Mouse (Mus musculus): ENCODE measurements around the gene 6030452D12Rik.

6030452D12Rik gene

GRCm38 (mm10) chr8:106516581-106516980 is 16.3 kb downstream of the 6030452D12Rik start:
- DNase-seq (ENCODE audit: low spot score in 2 of 2): no peak

GRCm38 (mm10) chr8:106518763-106519162 is 18.4 kb downstream of the 6030452D12Rik start:
- no peak for DNase-seq (ENCODE audit: low spot score in 2 of 2)

- no peak for DNase-seq (ENCODE audit: low spot score in 2 of 2)
Measured at GRCm38 (mm10) chr8:106520578-106520977, 20.3 kb downstream of the 6030452D12Rik start.

- no peak for DNase-seq (ENCODE audit: low spot score in 2 of 2)
Measured at GRCm38 (mm10) chr8:106521845-106522244, 21.5 kb downstream of the 6030452D12Rik start.

- no peak for DNase-seq (ENCODE audit: low spot score in 2 of 2)
Measured at GRCm38 (mm10) chr8:106526725-106527124, 26.4 kb downstream of the 6030452D12Rik start.

GRCm38 (mm10) chr8:106527241-106528036 is 27.1 kb downstream of the 6030452D12Rik start:
- no peak for DNase-seq (ENCODE audit: low spot score in 2 of 2)

- no peak for DNase-seq (ENCODE audit: low spot score in 2 of 2)
Measured at GRCm38 (mm10) chr8:106528596-106529249, 28.4 kb downstream of the 6030452D12Rik start.

- DNase-seq (ENCODE audit: low spot score in 2 of 2): no peak
Measured at GRCm38 (mm10) chr8:106529885-106530482, 29.7 kb downstream of the 6030452D12Rik start.

- no peak for DNase-seq (ENCODE audit: low spot score in 2 of 2)
Measured at GRCm38 (mm10) chr8:106530566-106530965, 30.2 kb downstream of the 6030452D12Rik start.

- DNase-seq (ENCODE audit: low spot score in 2 of 2): no peak
Measured at GRCm38 (mm10) chr8:106533709-106534108, 33.4 kb downstream of the 6030452D12Rik start.

- peak; percentile 26 to 33 for DNase-seq (ENCODE audit: low spot score in 2 of 2)
Measured at GRCm38 (mm10) chr8:106534449-106534848, 34.1 kb downstream of the 6030452D12Rik start.

- DNase-seq (ENCODE audit: low spot score in 2 of 2): no peak
Measured at GRCm38 (mm10) chr8:106535448-106535847, 35.1 kb downstream of the 6030452D12Rik start.

- no peak for DNase-seq (ENCODE audit: low spot score in 2 of 2)
Measured at GRCm38 (mm10) chr8:106539193-106539592, 38.9 kb downstream of the 6030452D12Rik start.

- no peak for DNase-seq (ENCODE audit: low spot score in 2 of 2)
Measured at GRCm38 (mm10) chr8:106541002-106541401, 40.7 kb downstream of the 6030452D12Rik start.

GRCm38 (mm10) chr8:106543043-106543442 is 42.7 kb downstream of the 6030452D12Rik start:
- DNase-seq (ENCODE audit: low spot score in 2 of 2): no peak

- no peak for DNase-seq (ENCODE audit: low spot score in 2 of 2)
Measured at GRCm38 (mm10) chr8:106545149-106545548, 44.8 kb downstream of the 6030452D12Rik start.

GRCm38 (mm10) chr8:106546746-106547145 is 46.4 kb downstream of the 6030452D12Rik start:
- no peak for DNase-seq (ENCODE audit: low spot score in 2 of 2)

- no peak for DNase-seq (ENCODE audit: low spot score in 2 of 2)
Measured at GRCm38 (mm10) chr8:106548366-106548936, 48.1 kb downstream of the 6030452D12Rik start.

GRCm38 (mm10) chr8:106550906-106551305 is 50.6 kb downstream of the 6030452D12Rik start:
- no peak for DNase-seq (ENCODE audit: low spot score in 2 of 2)

- no peak for DNase-seq (ENCODE audit: low spot score in 2 of 2)
Measured at GRCm38 (mm10) chr8:106554011-106554410, 53.7 kb downstream of the 6030452D12Rik start.

GRCm38 (mm10) chr8:106556068-106556645 is 55.8 kb downstream of the 6030452D12Rik start:
- DNase-seq (ENCODE audit: low spot score in 2 of 2): no peak
